Mouse (Mus musculus): ENCODE measurements around the gene Ankrd53. TPM values are rescaled to one million over a fixed set of nuclear protein-coding genes. Genes with fewer than 3 reads are reported as not detected.

Gene Ankrd53
- total RNA-seq (2021) = not detected

GRCm38 (mm10) chr6:83762344-83762743 lies at the start of gene Ankrd53:
Gene Ankrd53 (plus strand): TSS chr6:83762644.
- DNase-seq = no peak

GRCm38 (mm10) chr6:83713271-83714136 lies 48.9 kb upstream of the Ankrd53 start:
- no peak for DNase-seq

GRCm38 (mm10) chr6:83714221-83715123 lies 48.0 kb upstream of the Ankrd53 start:
- no peak for DNase-seq

- no peak for DNase-seq
Measured at GRCm38 (mm10) chr6:83715461-83716196, 46.8 kb upstream of the Ankrd53 start.

GRCm38 (mm10) chr6:83717026-83717425 lies 45.4 kb upstream of the Ankrd53 start:
- no peak for DNase-seq

GRCm38 (mm10) chr6:83722526-83722925 lies 39.9 kb upstream of the Ankrd53 start:
- no peak for DNase-seq

- DNase-seq = no peak
Measured at GRCm38 (mm10) chr6:83727178-83727577, 35.3 kb upstream of the Ankrd53 start.

GRCm38 (mm10) chr6:83728488-83728887 lies 34.0 kb upstream of the Ankrd53 start:
- no peak for DNase-seq

- no peak for DNase-seq
Measured at GRCm38 (mm10) chr6:83729350-83729970, 33.0 kb upstream of the Ankrd53 start.

- no peak for DNase-seq
Measured at GRCm38 (mm10) chr6:83731128-83731527, 31.3 kb upstream of the Ankrd53 start.

- no peak for DNase-seq
Measured at GRCm38 (mm10) chr6:83737311-83737710, 25.1 kb upstream of the Ankrd53 start.

- no peak for DNase-seq
Measured at GRCm38 (mm10) chr6:83738596-83738995, 23.8 kb upstream of the Ankrd53 start.

GRCm38 (mm10) chr6:83742761-83743160 lies 19.7 kb upstream of the Ankrd53 start, which contains the start of gene Atp6v1b1:
Gene Atp6v1b1 (plus strand): TSS chr6:83742990.
- DNase-seq = no peak

- no peak for DNase-seq
Measured at GRCm38 (mm10) chr6:83743212-83743611, 19.2 kb upstream of the Ankrd53 start.

GRCm38 (mm10) chr6:83744126-83744525 lies 18.3 kb upstream of the Ankrd53 start:
- DNase-seq = no peak

- no peak for DNase-seq
Measured at GRCm38 (mm10) chr6:83744557-83744956, 17.9 kb upstream of the Ankrd53 start.

GRCm38 (mm10) chr6:83745466-83745865 lies 17.0 kb upstream of the Ankrd53 start:
- no peak for DNase-seq

GRCm38 (mm10) chr6:83749286-83749685 lies 13.2 kb upstream of the Ankrd53 start:
- no peak for DNase-seq

- peak in 1 of 2 experiments; percentile 50 for DNase-seq
Measured at GRCm38 (mm10) chr6:83750171-83750684, 12.2 kb upstream of the Ankrd53 start.

- no peak for DNase-seq
Measured at GRCm38 (mm10) chr6:83756051-83756450, 6.4 kb upstream of the Ankrd53 start.

GRCm38 (mm10) chr6:83762880-83763431 lies 512 bp downstream of the Ankrd53 start:
- no peak for DNase-seq

All from layer of hippocampus, postnatal 36 days (tissue).